Comparison of ENCODE assay signal across 10 mouse cellular contexts in the genomic region with DNA sequence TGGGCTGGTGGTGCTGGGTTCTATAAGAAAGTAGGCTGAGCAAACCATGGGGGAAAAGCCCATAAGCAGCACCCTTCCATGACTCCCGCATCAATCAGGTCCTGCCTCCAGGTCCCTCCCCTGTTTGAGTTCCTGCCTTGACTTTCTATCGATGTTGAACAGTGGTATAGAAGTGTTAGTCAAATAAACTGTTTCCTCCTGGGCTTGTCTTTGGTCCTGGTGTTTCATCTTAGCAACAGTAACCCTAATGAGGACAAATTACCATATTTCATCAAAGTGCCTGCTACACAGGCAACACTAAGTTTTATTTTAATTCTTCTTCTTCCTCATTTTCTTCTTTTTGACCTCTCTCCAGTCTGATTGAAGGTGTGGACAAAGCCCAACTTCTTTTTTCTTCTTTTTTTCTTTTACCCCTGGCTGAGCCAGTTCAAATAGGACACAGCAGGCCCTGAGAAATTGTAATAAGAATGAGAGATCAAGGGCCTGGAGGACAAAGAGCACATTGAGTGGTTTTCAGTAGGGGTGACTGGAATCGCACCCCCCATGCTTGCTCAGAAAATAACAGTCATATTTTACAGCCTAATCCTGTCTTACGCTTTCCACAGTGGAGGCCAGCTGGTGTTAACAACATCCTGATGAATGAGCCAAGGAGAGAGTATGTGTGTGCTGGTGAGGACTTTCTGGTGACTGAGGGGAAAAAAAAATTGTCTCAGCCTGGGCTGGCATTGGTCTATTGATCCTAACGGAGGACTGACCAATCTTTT.
DNase-seq lines count a peak whose midpoint lies in the region; ATAC-seq lines count a peak whose summit lies in the region.
"Had no signal": no experiment of that assay in that cellular context is flagged by ENCODE, and none has a peak within 500 bp of the region (broad histone marks: within the 10 kb centered on the region; RNA-seq: fewer than 3 reads in every experiment).

No protein-coding gene starts in this region.

- H3K4me1 ChIP-seq in kidney, embryonic 16.5 days (ENCODE audit: insufficient read depth, low read length), result no peaks in the 10 kb centered on the region
- H3K4me1 ChIP-seq in hindbrain, embryonic 15.5 days (replicated peaks), result 0 out of 2 replicates have a peak, but pooled peaks cover 4% of the 10 kb centered on the region
- H3K4me1 ChIP-seq in midbrain, embryonic 15.5 days, result no peaks in the 10 kb centered on the region

- no peak overlapping the region for H3K4me2 ChIP-seq in kidney, embryonic 16.5 days (replicated peaks; ENCODE audit: low read depth, low read length)
- H3K4me2 ChIP-seq in hindbrain, embryonic 15.5 days, result no peak overlapping the region
- no peak overlapping the region for H3K4me2 ChIP-seq in midbrain, embryonic 15.5 days
- H3K4me2 ChIP-seq: heart, embryonic 13.5 days had no signal

- H3K4me3 ChIP-seq in kidney, embryonic 16.5 days (ENCODE audit: low read length), result no peak overlapping the region
- H3K4me3 ChIP-seq in hindbrain, embryonic 15.5 days, result no peak overlapping the region
- H3K4me3 ChIP-seq in midbrain, embryonic 15.5 days, result no peak overlapping the region
- H3K4me3 ChIP-seq: heart, embryonic 13.5 days had no signal

- no peaks in the 10 kb centered on the region for H3K27me3 ChIP-seq in kidney, embryonic 16.5 days (ENCODE audit: insufficient read depth, low read length)
- no peaks in the 10 kb centered on the region for H3K27me3 ChIP-seq in hindbrain, embryonic 15.5 days
- no peaks in the 10 kb centered on the region for H3K27me3 ChIP-seq in midbrain, embryonic 15.5 days (replicated peaks)
- H3K27me3 ChIP-seq: heart, embryonic 13.5 days had no signal

- 47% methylated on average over 5 of the region's 5 CpGs for WGBS in kidney, embryonic 16.5 days
- 12% methylated on average over 5 of the region's 5 CpGs for WGBS in hindbrain, embryonic 15.5 days
- 16% methylated on average over 5 of the region's 5 CpGs for WGBS in midbrain, embryonic 15.5 days

- no peak overlapping the region for H3K27ac ChIP-seq in kidney, embryonic 16.5 days (ENCODE audit: low read length)
- H3K27ac ChIP-seq in hindbrain, embryonic 15.5 days (replicated peaks), result 0 out of 2 replicates have a peak overlapping the region, but pooled peaks have one; percentile 20
- no peak overlapping the region for H3K27ac ChIP-seq in midbrain, embryonic 15.5 days
- H3K27ac ChIP-seq: heart, embryonic 13.5 days had no signal

- H3K36me3 ChIP-seq in kidney, embryonic 16.5 days (ENCODE audit: insufficient read depth, low read length), result no peaks in the 10 kb centered on the region
- no peaks in the 10 kb centered on the region for H3K36me3 ChIP-seq in hindbrain, embryonic 15.5 days
- H3K36me3 ChIP-seq in midbrain, embryonic 15.5 days (replicated peaks), result no peaks in the 10 kb centered on the region
- H3K36me3 ChIP-seq: heart, embryonic 13.5 days had no signal

- H3K9ac ChIP-seq in kidney, embryonic 16.5 days (replicated peaks; ENCODE audit: low read length), result no peak overlapping the region
- H3K9ac ChIP-seq in hindbrain, embryonic 15.5 days, result no peak overlapping the region
- H3K9ac ChIP-seq in midbrain, embryonic 15.5 days, result no peak overlapping the region
- H3K9ac ChIP-seq: heart, embryonic 13.5 days had no signal

- ATAC-seq in kidney, embryonic 16.5 days (ENCODE audit: low FRiP score, low TSS enrichment), result no peak
- ATAC-seq in hindbrain, embryonic 15.5 days (ENCODE audit: low FRiP score, low read depth), result peak; percentile 73
- ATAC-seq in midbrain, embryonic 15.5 days (replicated peaks), result peak; percentile 73; the same call in 1 of the 2 replicates
- no peak for ATAC-seq in megakaryocyte-erythroid progenitor cell, adult 5-6 weeks (replicated peaks; ENCODE audit: low FRiP score, low TSS enrichment, poor library complexity, severe bottlenecking)
- no peak for ATAC-seq in monocyte, adult 5-6 weeks (replicated peaks; ENCODE audit: insufficient number of reproducible peaks, low FRiP score, low TSS enrichment, poor library complexity, severe bottlenecking)

- peak; percentile 26 for DNase-seq in kidney, postnatal 10 days
- peak; percentile 17 for DNase-seq in embryo, embryonic 9.5 days (ENCODE audit: extremely low spot score)
- no peak for DNase-seq in adrenal gland, adult 2 months
- DNase-seq: lung, postnatal 4 days had no signal

- H3K9me3 ChIP-seq in kidney, embryonic 16.5 days (ENCODE audit: low read length), result no peaks in the 10 kb centered on the region
- H3K9me3 ChIP-seq in hindbrain, embryonic 15.5 days, result no peaks in the 10 kb centered on the region
- H3K9me3 ChIP-seq in midbrain, embryonic 15.5 days, result no peaks in the 10 kb centered on the region
- H3K9me3 ChIP-seq: heart, embryonic 13.5 days had no signal

Comparison
In these comparisons a context has a peak if more than half of its experiments do, and no peak if none do; other contexts are left out.
1. ATAC-seq: peak in hindbrain, embryonic 15.5 days (single experiment) and midbrain, embryonic 15.5 days (single experiment); none in kidney, embryonic 16.5 days (single experiment), megakaryocyte-erythroid progenitor cell, adult 5-6 weeks (single experiment) and monocyte, adult 5-6 weeks (single experiment).